Mouse (Mus musculus): Measurements from ENCODE around the gene Sirt7.

GRCm38 (mm10) chr11:120634810-120635209 lies 9.8 kb upstream of the Sirt7 start:
- TF ChIP-seq CTCF (IDR thresholded peaks at IDR 0.05; ENCODE audit: control insufficient read depth, insufficient read depth, low read length): no peak
- TF ChIP-seq POLR2A (IDR thresholded peaks at IDR 0.05; ENCODE audit: borderline replicate concordance, control insufficient read depth, low read depth, low read length): no peak
